Mouse (Mus musculus): ENCODE data around the gene Mgat4a. TPM values are rescaled to one million over a fixed set of nuclear protein-coding genes. Genes with fewer than 3 reads are reported as not detected.

The Mgat4a gene
- polyA plus RNA-seq, 1 experiment from 2014 or later: 4.5 TPM

DNA sequence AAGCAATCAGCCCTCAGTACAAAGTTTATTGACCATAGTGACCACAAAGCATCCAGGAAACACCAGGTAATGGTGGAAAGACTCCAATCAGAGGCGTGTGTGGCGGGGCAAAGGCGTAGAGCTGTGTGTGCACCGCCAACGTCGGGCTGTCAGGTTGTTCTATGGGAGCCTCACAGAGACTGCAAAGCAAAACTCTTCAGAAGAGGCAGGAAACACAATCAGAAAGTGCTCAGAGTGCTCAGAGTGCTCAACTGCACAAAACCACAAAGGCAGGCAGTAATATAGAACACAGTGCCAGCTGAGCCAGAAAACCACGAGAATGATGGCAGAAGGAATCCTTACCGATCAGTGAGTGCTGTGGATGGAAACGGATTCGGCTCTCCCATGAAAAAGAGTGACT is 67.6 kb downstream of the Mgat4a start:
- Histone ChIP-seq H3K27me3 (ENCODE audit: control insufficient read depth, insufficient read depth, low read length) (no peaks in the 10 kb centered on the region), H3K4me3 (ENCODE audit: low read depth, low read length) (no peak overlapping the region), H3K4me1 (ENCODE audit: control insufficient read depth, insufficient read depth, low read length) (no peaks in the 10 kb centered on the region), H3K9ac (ENCODE audit: low read length) (no peak overlapping the region), H3K4me2 (ENCODE audit: low read depth) (no peak overlapping the region), H3K27ac (ENCODE audit: low read depth, low read length) (no peak overlapping the region), H3K36me3 (ENCODE audit: control insufficient read depth, insufficient read depth, low read length) (no peaks in the 10 kb centered on the region), H3K9me3 (ENCODE audit: control insufficient read depth, low read length) (no peaks in the 10 kb centered on the region)
- no peak for ATAC-seq (ENCODE audit: insufficient read depth, low FRiP score, low TSS enrichment)
- no peak for DNase-seq (ENCODE audit: low spot score)
- WGBS: 92% methylated on average over 10 of the region's 10 CpGs

DNA sequence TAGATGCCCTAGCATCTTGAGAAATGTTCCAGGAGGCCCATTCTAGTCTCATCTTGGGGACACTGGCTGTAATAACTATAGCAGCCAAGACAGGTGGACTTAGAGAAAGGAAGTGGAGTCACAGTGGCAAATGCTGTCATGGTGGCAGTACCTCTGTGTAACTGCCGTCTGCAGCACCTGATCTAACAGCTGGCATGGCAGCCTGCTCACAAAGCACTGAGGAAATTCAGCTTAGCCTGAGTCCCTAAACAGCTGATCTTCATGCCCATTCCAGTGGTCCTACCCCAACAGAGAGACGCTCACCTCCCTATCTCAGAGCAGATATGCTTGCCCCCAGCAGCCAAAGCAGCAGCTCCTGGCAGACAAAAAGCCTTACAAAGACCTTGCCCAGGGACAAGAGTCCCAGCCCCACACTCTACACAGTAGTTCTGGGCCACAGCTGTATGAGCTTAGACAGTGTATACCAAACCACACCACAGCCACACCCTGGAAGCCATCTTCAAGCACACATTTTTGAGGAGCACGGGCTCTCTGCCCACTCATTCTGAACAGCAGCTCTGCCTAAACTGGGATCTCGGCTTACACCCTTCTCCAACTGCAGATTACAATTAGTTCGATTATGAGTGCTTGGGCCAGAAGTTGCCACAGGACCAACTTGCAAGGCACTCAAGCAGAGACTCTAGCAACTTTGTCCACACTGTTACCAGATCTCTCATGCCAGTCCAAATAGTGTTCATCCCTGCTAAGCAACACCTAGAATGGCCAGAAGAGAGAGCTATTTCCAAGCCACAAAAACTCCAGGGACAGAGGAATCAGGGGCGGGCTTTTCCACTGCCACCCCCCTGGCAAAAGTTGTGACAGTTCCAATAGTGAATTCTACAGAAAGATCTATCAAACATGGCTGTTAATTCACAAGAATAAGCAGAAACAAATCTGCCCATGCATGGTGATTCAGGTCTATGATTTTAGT is 69.4 kb downstream of the Mgat4a start:
- DNase-seq (ENCODE audit: low spot score) (no peak), ATAC-seq (ENCODE audit: insufficient read depth, low FRiP score, low TSS enrichment) (no peak)
- 91% methylated on average over 6 of the region's 6 CpGs for WGBS
- Histone ChIP-seq H3K9ac (ENCODE audit: low read length) (no peak overlapping the region), H3K36me3 (ENCODE audit: control insufficient read depth, insufficient read depth, low read length) (no peaks in the 10 kb centered on the region), H3K27ac (ENCODE audit: low read depth, low read length) (no peak overlapping the region), H3K4me2 (ENCODE audit: low read depth) (no peak overlapping the region), H3K9me3 (ENCODE audit: control insufficient read depth, low read length) (no peaks in the 10 kb centered on the region), H3K4me1 (ENCODE audit: control insufficient read depth, insufficient read depth, low read length) (no peaks in the 10 kb centered on the region), H3K27me3 (ENCODE audit: control insufficient read depth, insufficient read depth, low read length) (no peaks in the 10 kb centered on the region), H3K4me3 (ENCODE audit: low read depth, low read length) (no peak overlapping the region)

DNA sequence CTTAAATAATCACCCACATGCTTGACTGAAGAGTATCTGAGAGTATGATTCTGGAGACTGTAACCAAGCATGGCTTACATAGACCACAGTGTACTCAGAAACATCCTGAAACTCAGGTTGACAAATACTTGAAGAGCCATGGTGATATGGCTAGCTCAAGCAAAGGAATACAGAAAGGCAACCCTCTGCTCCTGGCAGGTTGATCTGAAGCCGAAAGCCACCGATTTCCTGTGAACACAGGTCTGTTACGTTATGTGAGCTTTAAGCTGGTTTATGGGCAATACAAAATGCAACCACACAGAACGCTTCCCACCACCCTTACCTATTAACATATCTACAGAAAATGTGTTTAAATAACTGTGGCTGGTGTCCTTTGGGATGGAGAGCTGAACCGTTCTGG is 71.8 kb downstream of the Mgat4a start:
- no peak overlapping the region for H3K4me2 ChIP-seq (ENCODE audit: low read depth)
- no peak overlapping the region for H3K9ac ChIP-seq (ENCODE audit: low read length)
- WGBS: 92% methylated on average over 5 of the region's 5 CpGs

DNA sequence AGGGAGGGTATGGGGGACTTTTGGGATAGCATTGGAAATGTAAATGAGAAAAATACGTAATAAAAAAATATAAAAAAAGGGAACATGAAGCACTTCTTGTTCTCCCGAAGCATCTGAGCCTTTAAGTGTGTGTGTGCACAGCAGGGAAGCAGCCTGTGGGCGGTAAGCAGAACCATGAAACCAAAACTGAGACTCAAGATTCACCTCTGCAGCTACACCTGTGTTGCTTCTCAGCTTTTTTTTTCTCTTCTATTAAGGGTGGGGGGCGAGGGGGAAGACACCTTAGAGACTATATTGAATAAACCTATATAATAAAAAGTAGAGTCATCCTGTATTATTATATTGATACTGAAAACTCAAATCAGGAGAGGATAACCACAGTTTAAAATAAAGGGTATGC is 73.0 kb downstream of the Mgat4a start:
- H3K9ac ChIP-seq (ENCODE audit: low read length): no peak overlapping the region
- no peak overlapping the region for H3K27ac ChIP-seq (ENCODE audit: low read depth, low read length)
- no peaks in the 10 kb centered on the region for H3K4me1 ChIP-seq (ENCODE audit: control insufficient read depth, insufficient read depth, low read length)
- H3K4me2 ChIP-seq (ENCODE audit: low read depth): no peak overlapping the region
- H3K4me3 ChIP-seq (ENCODE audit: low read depth, low read length): no peak overlapping the region
- WGBS: 87% methylated on average over 4 of the region's 4 CpGs
- ATAC-seq (ENCODE audit: insufficient read depth, low FRiP score, low TSS enrichment): no peak
- no peak for DNase-seq (ENCODE audit: low spot score)
- no peaks in the 10 kb centered on the region for H3K27me3 ChIP-seq (ENCODE audit: control insufficient read depth, insufficient read depth, low read length)
- H3K9me3 ChIP-seq (ENCODE audit: control insufficient read depth, low read length): no peaks in the 10 kb centered on the region
- H3K36me3 ChIP-seq (ENCODE audit: control insufficient read depth, insufficient read depth, low read length): no peaks in the 10 kb centered on the region

More for the DNA sequence above, 71.8 kb downstream of the Mgat4a start:
- Histone ChIP-seq H3K4me1 (ENCODE audit: control insufficient read depth, insufficient read depth, low read length) (no peaks in the 10 kb centered on the region), H3K27me3 (ENCODE audit: control insufficient read depth, insufficient read depth, low read length) (no peaks in the 10 kb centered on the region), H3K9me3 (ENCODE audit: control insufficient read depth, low read length) (no peaks in the 10 kb centered on the region), H3K4me3 (ENCODE audit: low read depth, low read length) (no peak overlapping the region), H3K27ac (ENCODE audit: low read depth, low read length) (no peak overlapping the region), H3K36me3 (ENCODE audit: control insufficient read depth, insufficient read depth, low read length) (no peaks in the 10 kb centered on the region)
- DNase-seq (ENCODE audit: low spot score): no peak
- no peak for ATAC-seq (ENCODE audit: insufficient read depth, low FRiP score, low TSS enrichment)

DNA sequence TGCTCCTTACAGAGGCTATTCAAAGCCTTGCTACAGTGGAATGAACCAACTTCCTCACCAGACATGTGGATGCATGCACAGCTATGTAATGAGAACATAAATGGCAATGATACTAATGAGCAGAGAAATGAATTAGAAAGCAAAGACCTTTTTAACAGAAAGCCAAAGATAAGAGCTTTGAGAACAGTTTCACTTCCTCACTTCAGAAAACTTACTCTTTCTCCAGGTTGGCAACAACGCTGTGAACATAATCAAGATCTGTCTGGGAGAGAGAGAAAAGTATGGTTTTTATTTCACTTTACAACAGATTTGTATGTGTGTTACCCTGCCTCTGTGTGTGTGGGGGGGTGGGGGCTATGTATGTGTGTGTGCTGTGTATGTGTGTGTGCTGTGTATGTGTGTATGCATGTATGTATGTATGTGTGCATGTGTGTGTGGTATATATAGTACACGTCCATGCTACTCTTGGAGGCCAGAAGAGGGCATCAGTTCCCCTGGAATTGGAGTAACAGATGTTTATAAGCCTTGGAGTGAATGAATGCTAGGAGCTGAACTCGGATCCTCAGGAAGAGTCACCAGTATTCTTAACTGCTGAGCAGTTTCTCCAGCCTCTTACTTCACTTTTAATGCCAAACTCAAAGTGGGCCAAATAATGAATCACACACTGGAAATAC is 74.4 kb downstream of the Mgat4a start:
- ATAC-seq (ENCODE audit: insufficient read depth, low FRiP score, low TSS enrichment) (no peak), DNase-seq (ENCODE audit: low spot score) (no peak)
- no peak overlapping the region for H3K9ac ChIP-seq (ENCODE audit: low read length)
- H3K27ac ChIP-seq (ENCODE audit: low read depth, low read length): no peak overlapping the region
- 83% methylated on average over 3 of the region's 3 CpGs for WGBS
- no peaks in the 10 kb centered on the region for H3K9me3 ChIP-seq (ENCODE audit: control insufficient read depth, low read length)
- no peaks in the 10 kb centered on the region for H3K36me3 ChIP-seq (ENCODE audit: control insufficient read depth, insufficient read depth, low read length)
- no peak overlapping the region for H3K4me3 ChIP-seq (ENCODE audit: low read depth, low read length)
- H3K27me3 ChIP-seq (ENCODE audit: control insufficient read depth, insufficient read depth, low read length): no peaks in the 10 kb centered on the region
- H3K4me1 ChIP-seq (ENCODE audit: control insufficient read depth, insufficient read depth, low read length): no peaks in the 10 kb centered on the region
- no peak overlapping the region for H3K4me2 ChIP-seq (ENCODE audit: low read depth)

DNA sequence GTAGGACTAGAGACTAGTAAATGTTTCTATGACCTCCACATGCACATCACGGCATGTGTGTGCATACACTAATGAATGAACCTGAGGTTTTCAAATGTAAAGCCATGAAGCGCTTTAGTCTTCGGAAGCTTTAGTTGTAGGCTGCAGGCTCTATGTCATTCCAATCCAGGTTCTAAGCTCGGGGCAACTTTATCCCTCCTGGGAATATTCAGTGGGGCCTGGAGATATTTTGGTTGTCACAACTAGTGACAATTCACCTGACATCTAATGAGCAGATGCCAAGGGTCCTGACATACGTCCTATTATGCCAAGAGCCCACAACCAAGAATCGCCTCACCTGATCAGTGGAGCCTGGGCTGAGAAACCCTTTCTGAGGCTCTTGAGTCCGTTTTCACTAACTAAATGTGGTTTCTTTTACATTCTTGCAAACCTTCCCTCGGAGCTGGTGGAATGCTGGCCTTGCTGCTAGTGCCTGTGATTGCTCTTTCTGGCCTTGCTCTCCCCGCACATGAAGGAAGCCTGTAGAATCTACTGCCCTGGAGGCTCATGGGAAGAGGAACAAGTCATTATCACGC is 75.9 kb downstream of the Mgat4a start:
- Histone ChIP-seq H3K27me3 (ENCODE audit: control insufficient read depth, insufficient read depth, low read length) (no peaks in the 10 kb centered on the region), H3K9ac (ENCODE audit: low read length) (no peak overlapping the region), H3K4me2 (ENCODE audit: low read depth) (no peak overlapping the region), H3K4me3 (ENCODE audit: low read depth, low read length) (no peak overlapping the region), H3K36me3 (ENCODE audit: control insufficient read depth, insufficient read depth, low read length) (no peaks in the 10 kb centered on the region), H3K27ac (ENCODE audit: low read depth, low read length) (no peak overlapping the region), H3K9me3 (ENCODE audit: control insufficient read depth, low read length) (no peaks in the 10 kb centered on the region), H3K4me1 (ENCODE audit: control insufficient read depth, insufficient read depth, low read length) (no peaks in the 10 kb centered on the region)
- DNase-seq (ENCODE audit: low spot score): no peak
- WGBS: 90% methylated on average over 10 of the region's 10 CpGs
- no peak for ATAC-seq (ENCODE audit: insufficient read depth, low FRiP score, low TSS enrichment)

DNA sequence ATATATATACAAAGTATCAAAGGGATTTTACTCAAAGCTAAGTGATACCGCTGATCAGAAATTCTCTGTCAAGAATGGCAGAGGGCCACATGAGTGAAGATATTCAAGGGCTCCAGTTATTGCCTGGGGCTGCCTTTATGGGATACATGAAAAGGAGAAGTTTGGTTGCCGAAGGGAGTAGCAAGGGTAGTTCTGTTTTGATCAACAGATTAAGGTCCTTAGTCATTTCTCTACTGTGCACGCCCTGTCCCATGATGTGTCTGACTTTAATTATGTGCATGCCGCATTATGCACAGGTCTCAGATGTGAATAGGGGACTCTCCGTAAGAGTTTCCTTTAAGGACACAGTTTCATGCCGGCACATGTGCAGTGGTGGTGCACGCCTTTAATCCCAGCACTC is 83.3 kb downstream of the Mgat4a start:
- 92% methylated on average over 7 of the region's 7 CpGs for WGBS
- Histone ChIP-seq H3K27ac (ENCODE audit: low read depth, low read length) (no peak overlapping the region), H3K9me3 (ENCODE audit: control insufficient read depth, low read length) (no peaks in the 10 kb centered on the region), H3K27me3 (ENCODE audit: control insufficient read depth, insufficient read depth, low read length) (no peaks in the 10 kb centered on the region), H3K4me3 (ENCODE audit: low read depth, low read length) (no peak overlapping the region), H3K4me1 (ENCODE audit: control insufficient read depth, insufficient read depth, low read length) (no peaks in the 10 kb centered on the region), H3K36me3 (ENCODE audit: control insufficient read depth, insufficient read depth, low read length) (no peaks in the 10 kb centered on the region), H3K4me2 (ENCODE audit: low read depth) (no peak overlapping the region), H3K9ac (ENCODE audit: low read length) (no peak overlapping the region)
- DNase-seq (ENCODE audit: low spot score) (no peak), ATAC-seq (ENCODE audit: insufficient read depth, low FRiP score, low TSS enrichment) (no peak)

DNA sequence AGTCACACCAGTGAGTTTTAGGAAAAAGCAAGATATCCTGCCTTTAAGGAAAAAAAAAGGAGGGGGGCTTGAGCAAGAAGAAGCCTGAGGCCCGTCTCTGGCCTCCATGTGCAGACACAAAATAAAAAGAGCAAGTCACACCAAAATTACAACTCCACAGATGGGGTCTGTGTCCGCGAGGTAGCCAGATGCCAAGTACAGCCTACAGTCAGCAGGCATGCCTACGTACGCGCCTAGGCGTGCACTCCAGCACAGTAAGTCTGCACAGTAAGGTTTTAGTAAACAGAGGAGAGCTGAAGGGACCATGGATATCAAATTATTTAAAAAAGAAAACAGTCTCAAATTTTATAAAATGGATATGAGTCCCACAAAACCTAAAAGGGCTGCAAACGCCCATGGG is 89.5 kb downstream of the Mgat4a start:
- Histone ChIP-seq H3K4me1 (ENCODE audit: control insufficient read depth, insufficient read depth, low read length) (no peaks in the 10 kb centered on the region), H3K4me2 (ENCODE audit: low read depth) (no peak overlapping the region), H3K9ac (ENCODE audit: low read length) (no peak overlapping the region), H3K36me3 (ENCODE audit: control insufficient read depth, insufficient read depth, low read length) (no peaks in the 10 kb centered on the region), H3K27ac (ENCODE audit: low read depth, low read length) (no peak overlapping the region), H3K9me3 (ENCODE audit: control insufficient read depth, low read length) (no peaks in the 10 kb centered on the region), H3K4me3 (ENCODE audit: low read depth, low read length) (no peak overlapping the region), H3K27me3 (ENCODE audit: control insufficient read depth, insufficient read depth, low read length) (no peaks in the 10 kb centered on the region)
- ATAC-seq (ENCODE audit: insufficient read depth, low FRiP score, low TSS enrichment) (no peak), DNase-seq (ENCODE audit: low spot score) (no peak)
- WGBS: 93% methylated on average over 8 of the region's 8 CpGs

Measured in neural tube, embryonic 11.5 days (tissue).